Mouse (Mus musculus) midbrain, embryonic 13.5 days (tissue): ENCODE measurements around the gene Tmem50a. TPM values are rescaled to one million over a fixed set of nuclear protein-coding genes. Genes with fewer than 3 reads are reported as not detected.

ENCODE experiments used
- ATAC-seq: fragments of 200-750 bp; cut with Nextera tagmentation; 2 replicates; pipeline ENCODE4 v1.8.0; 2017; ENCODE audit warnings: mild to moderate bottlenecking, moderate TSS enrichment, moderate library complexity
- H3K27ac ChIP-seq: fragments of 300-500 bp; sonication (generic); 2 replicates; pipeline ENCODE4 v1.5.1; 2015; ENCODE audit warnings: inconsistent platforms, mild to moderate bottlenecking, moderate library complexity
- H3K27me3 ChIP-seq: fragments of 300-500 bp; sonication (generic); 2 replicates; pipeline ENCODE4 v1.6.1; 2015; ENCODE audit warnings: mild to moderate bottlenecking, inconsistent platforms
- H3K36me3 ChIP-seq: fragments of 300-500 bp; sonication (generic); 2 replicates; pipeline ENCODE4 v1.6.1; 2015; ENCODE audit warnings: mild to moderate bottlenecking, inconsistent platforms
- H3K4me1 ChIP-seq: fragments of 300-500 bp; sonication (generic); replicated peaks from 2 replicates; pipeline ENCODE4 v1.6.1; 2015; ENCODE audit warnings: inconsistent platforms
- H3K4me2 ChIP-seq: fragments of 300-500 bp; sonication (generic); replicated peaks from 2 replicates; pipeline ENCODE4 v1.6.1; 2015; ENCODE audit warnings: moderate library complexity, mild to moderate bottlenecking, inconsistent platforms
- H3K4me3 ChIP-seq: fragments of 300-500 bp; sonication (generic); replicated peaks from 2 replicates; pipeline ENCODE4 v1.5.1; 2015; ENCODE audit warnings: mild to moderate bottlenecking, inconsistent platforms
- H3K9ac ChIP-seq: fragments of 300-500 bp; sonication (generic); replicated peaks from 2 replicates; pipeline ENCODE4 v1.6.1; 2015; ENCODE audit warnings: mild to moderate bottlenecking, inconsistent platforms
- H3K9me3 ChIP-seq: fragments of 300-500 bp; sonication (generic); 2 replicates; pipeline ENCODE4 v1.6.1; 2016; ENCODE audit warnings: mild to moderate bottlenecking, inconsistent platforms
- WGBS: fragments of 180-500 bp; shearing (Covaris S2); methylation state at CpG from one replicate; pipeline ENCODE4 v1.1.7; 2015; 5-methylcytosine and 5-hydroxymethylcytosine counted together
- polyA plus RNA-seq: library from polyadenylated mRNA; unstranded; fragments of >200 nt; fragmentation: Nextera tagmentation; extraction: Ambion mirVana; gene quantifications from 2 replicates; pipeline ENCODE4 v1.2.1, GENCODE M21; 2015

Tmem50a gene
- 203 and 209 TPM in 2 replicates for polyA plus RNA-seq

DNA sequence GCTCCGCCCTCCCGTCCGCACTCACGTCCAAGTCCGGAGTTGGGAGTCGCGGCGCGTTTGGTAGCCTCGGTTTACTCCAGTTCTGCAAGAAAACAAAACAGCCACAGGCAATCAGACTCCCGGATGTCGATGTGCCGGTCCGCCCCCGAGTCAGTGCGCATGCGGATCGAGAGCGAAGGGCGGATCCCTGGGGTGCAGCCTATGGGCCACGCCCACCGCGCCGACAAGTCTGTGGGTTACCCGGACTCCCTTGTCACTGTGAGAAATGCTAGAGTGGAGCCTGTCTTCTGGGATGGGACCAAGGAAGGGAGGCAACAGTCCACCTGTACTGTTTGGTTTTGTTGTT is at the start of gene Tmem50a:
Gene Tmem50a (minus strand): TSS at position 161 of the 346 bp plus-strand sequence.
- Histone ChIP-seq H3K4me1 (peaks cover 18% of the 10 kb centered on the region), H3K9me3 (no peaks in the 10 kb centered on the region), H3K9ac (peak within 1 kb of the TSS; percentile 94), H3K36me3 (peaks cover 14% of the 10 kb centered on the region), H3K27me3 (no peaks in the 10 kb centered on the region), H3K27ac (peak within 1 kb of the TSS; percentile 87), H3K4me3 (peak within 1 kb of the TSS; percentile 94), H3K4me2 (peak within 1 kb of the TSS; percentile 75)
- WGBS, result 0% methylated on average over 25 of the region's 25 CpGs
- peak; percentile 91 for ATAC-seq

DNA sequence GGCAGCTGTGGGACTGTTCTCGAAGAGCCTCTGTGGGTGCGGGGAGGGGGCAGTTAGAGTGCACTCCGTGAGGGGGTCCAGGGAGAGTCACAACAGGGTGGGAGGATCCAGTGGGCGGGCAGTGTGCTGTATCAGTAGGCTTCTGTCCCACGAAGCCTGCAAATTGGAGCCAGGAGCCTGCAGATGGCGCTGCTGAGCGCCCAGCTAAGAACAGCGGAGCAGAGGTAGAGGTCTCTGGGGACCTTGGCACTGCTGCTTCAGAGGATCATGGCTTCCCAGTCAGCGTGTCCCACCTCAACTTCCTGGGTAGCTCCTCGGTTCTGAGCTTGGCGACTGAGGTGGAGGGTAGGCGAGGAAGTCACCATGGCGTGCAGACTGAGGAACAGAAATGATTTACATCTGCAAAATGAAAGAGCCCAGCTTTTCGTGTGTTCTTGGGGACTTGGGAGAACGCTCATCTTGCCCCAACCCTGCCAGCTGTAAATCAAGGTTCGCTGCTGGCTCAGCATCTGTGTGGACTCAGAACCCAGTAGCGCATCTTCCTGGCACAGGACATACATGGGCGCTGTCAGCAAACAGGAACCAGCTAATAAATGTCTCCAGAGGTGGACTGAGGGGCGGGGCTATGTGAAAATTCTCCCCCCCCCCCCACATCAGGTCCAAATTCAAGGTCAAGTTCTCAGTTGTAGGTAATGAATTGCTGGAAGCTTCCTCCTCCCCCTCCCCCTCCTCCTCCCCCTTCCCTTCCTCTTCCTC is 48.4 kb upstream of the Tmem50a start:
- peak overlapping the region; percentile 5; the same call in 1 of the 2 replicates for H3K4me2 ChIP-seq
- no peak for ATAC-seq
- WGBS, result 29% methylated on average over 19 of the region's 19 CpGs

DNA sequence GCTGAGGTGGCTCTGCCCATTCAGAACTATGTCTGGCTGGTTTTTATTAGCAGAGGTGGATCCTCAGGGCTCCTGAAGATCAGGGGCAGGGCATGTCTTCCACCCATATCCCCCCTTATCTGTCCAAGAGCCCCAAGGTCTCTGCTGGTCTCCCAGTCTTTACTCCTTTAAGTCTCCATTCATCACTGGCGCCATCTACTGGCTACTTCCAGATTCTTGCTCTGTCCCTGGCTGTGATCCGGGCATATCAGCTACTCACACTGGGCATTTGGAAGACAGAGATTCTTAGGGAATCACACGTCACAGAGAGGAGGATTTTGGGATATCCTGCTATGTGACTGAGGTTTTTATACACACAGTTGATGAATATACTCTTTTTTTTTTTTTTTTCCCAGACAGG is 41.5 kb upstream of the Tmem50a start:
- peaks cover 4% of the 10 kb centered on the region for H3K27me3 ChIP-seq
- H3K4me1 ChIP-seq, result peaks cover 11% of the 10 kb centered on the region
- WGBS, result 14% methylated on average over 3 of the region's 3 CpGs
- H3K36me3 ChIP-seq, result no peaks in the 10 kb centered on the region
- H3K9ac ChIP-seq, result no peak overlapping the region
- H3K9me3 ChIP-seq, result no peaks in the 10 kb centered on the region
- no peak overlapping the region for H3K27ac ChIP-seq
- no peak overlapping the region for H3K4me2 ChIP-seq
- no peak overlapping the region for H3K4me3 ChIP-seq
- ATAC-seq, result no peak

More for the DNA sequence above, 48.4 kb upstream of the Tmem50a start:
- Histone ChIP-seq H3K27ac (no peak overlapping the region), H3K27me3 (no peaks in the 10 kb centered on the region; the same call in 1 of the 2 replicates), H3K4me1 (no peaks in the 10 kb centered on the region), H3K9me3 (no peaks in the 10 kb centered on the region), H3K36me3 (no peaks in the 10 kb centered on the region), H3K4me3 (no peak overlapping the region), H3K9ac (no peak overlapping the region)

DNA sequence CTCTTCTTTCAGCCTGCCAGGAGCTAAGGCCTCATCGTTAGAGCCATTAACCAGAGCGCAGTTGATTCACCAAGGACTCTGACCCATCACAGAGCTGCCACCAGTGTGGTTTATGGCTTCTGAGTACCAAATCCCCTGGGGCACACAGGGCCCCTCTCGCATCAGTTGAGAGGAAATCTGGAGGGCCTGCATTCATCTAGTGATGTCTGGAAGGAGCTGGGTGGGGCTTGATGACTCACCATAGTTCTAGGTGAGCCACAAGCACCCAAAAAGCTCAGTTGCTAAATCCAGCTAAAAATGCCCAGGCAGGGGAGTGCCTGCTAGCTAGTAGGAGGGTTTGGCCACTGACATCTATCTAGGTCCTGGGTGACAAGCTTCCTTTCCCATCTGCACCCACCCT is 41.0 kb upstream of the Tmem50a start:
- H3K36me3 ChIP-seq, result no peaks in the 10 kb centered on the region
- WGBS, result 79% methylated on average over 3 of the region's 3 CpGs
- peaks cover 11% of the 10 kb centered on the region for H3K4me1 ChIP-seq
- no peak overlapping the region for H3K27ac ChIP-seq
- H3K4me3 ChIP-seq, result no peak overlapping the region
- no peaks in the 10 kb centered on the region for H3K9me3 ChIP-seq
- no peak overlapping the region for H3K4me2 ChIP-seq
- peaks cover 4% of the 10 kb centered on the region for H3K27me3 ChIP-seq
- ATAC-seq, result no peak
- no peak overlapping the region for H3K9ac ChIP-seq

DNA sequence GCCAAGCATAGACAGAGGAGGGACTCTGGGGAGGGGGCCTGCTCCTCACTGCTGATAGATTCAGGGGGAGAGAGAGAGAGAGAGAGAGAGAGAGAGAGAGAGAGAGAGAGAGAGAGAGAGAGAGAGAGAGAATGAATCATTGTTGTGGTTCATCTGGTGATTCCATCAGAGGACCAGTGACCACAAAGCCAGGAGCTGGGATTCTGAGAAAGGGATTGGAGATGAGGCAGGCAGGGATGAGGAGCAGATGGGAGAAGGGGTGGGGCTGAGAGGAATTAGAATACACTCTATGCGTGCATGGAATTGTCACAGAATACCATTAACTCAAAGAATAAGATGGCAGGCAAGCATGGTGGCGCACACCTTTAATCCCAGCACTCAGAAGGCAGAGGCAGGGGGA is 40.4 kb upstream of the Tmem50a start:
- H3K9me3 ChIP-seq, result no peaks in the 10 kb centered on the region
- WGBS, result 84% methylated on average over 2 of the region's 2 CpGs

DNA sequence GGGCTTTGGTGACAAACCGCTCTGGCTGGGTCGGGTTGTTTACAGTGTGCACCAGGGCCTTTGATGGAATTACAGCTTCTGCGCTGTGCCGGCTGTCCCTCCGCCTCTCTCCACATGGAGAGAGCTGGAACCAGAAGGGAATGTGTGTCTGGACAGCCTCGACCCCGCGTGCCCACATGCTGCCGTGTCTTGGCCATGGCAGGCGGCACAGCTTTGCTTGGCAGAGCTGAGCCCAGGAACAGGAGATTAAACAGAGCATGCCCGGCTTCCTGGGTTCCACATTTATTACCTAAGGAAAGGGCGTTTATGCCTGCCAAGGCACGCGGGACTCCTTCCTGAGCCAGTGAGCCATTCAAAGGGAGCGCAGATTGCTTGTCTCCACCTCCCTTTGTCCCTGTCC is 39.6 kb upstream of the Tmem50a start:
- H3K9me3 ChIP-seq, result no peaks in the 10 kb centered on the region
- H3K9ac ChIP-seq, result no peak overlapping the region
- H3K4me3 ChIP-seq, result no peak overlapping the region
- peaks cover 4% of the 10 kb centered on the region; the same call in 1 of the 2 replicates for H3K27me3 ChIP-seq
- H3K4me2 ChIP-seq, result 0 out of 2 replicates have a peak overlapping the region, but pooled peaks have one; percentile 1
- WGBS, result 30% methylated on average over 15 of the region's 15 CpGs
- no peak for ATAC-seq
- peaks cover 17% of the 10 kb centered on the region for H3K4me1 ChIP-seq
- H3K27ac ChIP-seq, result no peak overlapping the region
- H3K36me3 ChIP-seq, result no peaks in the 10 kb centered on the region

More for the DNA sequence above, 40.4 kb upstream of the Tmem50a start:
- H3K4me3 ChIP-seq, result no peak overlapping the region
- H3K4me2 ChIP-seq, result no peak overlapping the region
- H3K4me1 ChIP-seq, result peaks cover 17% of the 10 kb centered on the region
- H3K27ac ChIP-seq, result no peak overlapping the region
- ATAC-seq, result no peak
- H3K36me3 ChIP-seq, result no peaks in the 10 kb centered on the region
- no peak overlapping the region for H3K9ac ChIP-seq
- H3K27me3 ChIP-seq, result peaks cover 4% of the 10 kb centered on the region

DNA sequence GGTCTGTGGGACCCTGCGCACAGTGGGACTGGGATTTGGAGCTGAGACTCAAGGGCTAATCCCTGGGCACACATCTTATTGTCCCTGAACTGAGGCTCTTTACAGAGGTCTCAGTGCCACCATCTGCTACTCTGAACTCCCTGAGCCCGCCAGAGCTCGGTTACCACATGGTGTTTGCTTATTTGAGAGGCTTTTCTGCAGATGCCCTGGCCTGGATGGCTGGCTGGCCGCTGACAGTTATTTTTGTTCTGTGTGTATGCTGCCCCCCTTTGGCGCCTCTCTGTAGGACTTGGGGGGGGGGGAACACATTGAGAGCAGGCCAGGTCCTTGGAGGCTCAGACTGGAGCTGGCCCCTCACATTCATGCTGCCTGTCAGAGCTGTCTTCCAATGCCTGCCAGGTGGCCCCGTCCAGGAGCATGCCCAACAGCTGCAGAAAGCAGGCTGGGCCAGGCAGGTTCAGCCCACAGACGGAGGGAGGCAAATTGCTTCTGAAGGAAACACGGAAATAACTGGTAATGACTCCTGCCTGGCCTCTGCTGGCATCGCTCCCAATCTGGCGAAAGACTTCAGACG is 35.8 kb upstream of the Tmem50a start:
- peak overlapping the region; percentile 54; the same call in 1 of the 2 replicates for H3K27ac ChIP-seq
- peak; percentile 88 for ATAC-seq
- WGBS, result 25% methylated on average over 11 of the region's 11 CpGs

DNA sequence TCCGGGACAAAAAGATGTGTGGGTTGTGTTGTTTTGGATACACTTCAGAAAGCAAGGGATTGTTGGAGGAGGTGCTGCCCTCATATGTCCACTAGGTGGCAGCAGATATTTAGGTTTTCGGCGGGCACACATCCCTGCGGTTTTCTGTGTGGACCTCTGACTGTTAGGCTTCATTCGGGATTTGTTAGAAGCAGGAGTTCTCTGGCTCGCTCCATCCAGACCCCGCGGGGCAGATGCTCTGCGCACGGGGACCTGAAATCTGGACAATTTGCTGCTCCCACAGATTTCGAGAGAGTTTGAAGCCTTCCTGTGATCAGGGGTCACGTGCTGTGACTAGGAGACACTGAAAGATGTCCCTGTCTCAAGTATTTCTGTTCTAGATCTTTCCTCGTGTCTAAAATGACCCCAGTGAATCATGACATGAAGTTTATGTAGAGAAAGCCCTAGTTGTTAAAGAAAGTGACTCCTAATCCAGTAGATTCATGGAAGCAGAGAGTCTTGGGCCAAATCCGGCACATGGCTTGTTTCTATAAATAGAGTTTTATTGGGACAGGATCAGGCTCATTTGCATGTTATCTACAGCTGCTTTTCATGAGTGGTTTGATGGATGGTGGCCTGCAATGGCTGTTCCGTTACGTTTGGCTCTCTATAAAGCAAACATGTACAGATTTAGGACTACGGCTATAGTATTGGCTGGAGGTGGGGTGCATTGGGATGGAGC is 31.4 kb upstream of the Tmem50a start:
- Histone ChIP-seq H3K4me3 (0 out of 2 replicates have a peak overlapping the region, but pooled peaks have one; percentile 15), H3K9ac (no peak overlapping the region; the same call in 1 of the 2 replicates)
- WGBS, result 16% methylated on average over 17 of the region's 17 CpGs

More for the DNA sequence above, 35.8 kb upstream of the Tmem50a start:
- Histone ChIP-seq H3K9me3 (no peaks in the 10 kb centered on the region), H3K27me3 (peaks cover 4% of the 10 kb centered on the region; the same call in 1 of the 2 replicates), H3K9ac (no peak overlapping the region), H3K4me2 (no peak overlapping the region), H3K36me3 (no peaks in the 10 kb centered on the region), H3K4me1 (peaks cover 22% of the 10 kb centered on the region), H3K4me3 (no peak overlapping the region)

DNA sequence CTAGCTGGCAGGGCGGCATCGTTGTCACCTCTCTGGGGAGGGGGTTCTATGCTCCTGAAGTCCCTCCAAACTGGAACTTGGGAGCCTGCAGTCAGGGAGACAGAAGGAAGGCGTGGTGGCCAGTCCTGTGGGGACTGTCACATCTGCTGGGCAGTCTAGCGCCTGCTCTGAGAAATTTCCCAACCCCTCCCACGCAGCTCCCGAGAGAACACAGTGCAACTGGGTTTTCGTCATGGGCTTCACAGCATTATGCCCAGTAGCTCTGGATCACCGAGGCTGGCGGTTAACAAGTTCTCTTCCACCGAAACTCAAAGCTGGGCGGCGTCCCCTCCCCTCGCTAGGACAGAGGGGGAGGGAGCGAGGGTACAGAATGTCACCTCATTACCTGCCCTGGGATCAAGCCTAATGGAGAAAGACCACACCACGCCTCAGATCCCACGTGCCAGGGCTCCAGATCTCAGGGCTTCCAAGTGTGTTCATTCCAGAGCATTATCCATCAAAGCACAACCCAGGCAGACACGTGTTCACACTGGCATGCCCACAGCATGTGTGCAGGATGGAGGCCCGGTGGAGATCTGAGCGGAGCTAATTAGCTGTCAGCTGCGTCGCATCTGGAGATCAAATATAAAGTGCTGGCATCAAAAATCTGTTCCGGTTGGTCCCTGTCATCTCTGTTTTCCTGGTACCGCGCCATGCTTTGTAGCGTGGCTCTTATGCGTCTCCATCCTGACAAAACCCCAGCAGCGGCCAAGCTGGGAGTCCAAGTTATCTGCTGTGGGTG is 29.1 kb upstream of the Tmem50a start:
- H3K27me3 ChIP-seq, result peaks cover 37% of the 10 kb centered on the region
- ATAC-seq, result 0 out of 2 replicates have a peak, but pooled peaks have one; percentile 37
- H3K36me3 ChIP-seq, result no peaks in the 10 kb centered on the region
- no peak overlapping the region for H3K27ac ChIP-seq
- H3K4me3 ChIP-seq, result no peak overlapping the region
- no peaks in the 10 kb centered on the region for H3K9me3 ChIP-seq
- WGBS, result 47% methylated on average over 27 of the region's 27 CpGs
- H3K9ac ChIP-seq, result no peak overlapping the region
- H3K4me1 ChIP-seq, result peaks cover 12% of the 10 kb centered on the region
- H3K4me2 ChIP-seq, result no peak overlapping the region

More for the DNA sequence above, 31.4 kb upstream of the Tmem50a start:
- peak overlapping the region; percentile 45 for H3K4me2 ChIP-seq
- peaks cover 31% of the 10 kb centered on the region for H3K27me3 ChIP-seq
- H3K9me3 ChIP-seq, result no peaks in the 10 kb centered on the region
- H3K4me1 ChIP-seq, result peaks cover 18% of the 10 kb centered on the region
- peak; percentile 54; the same call in 1 of the 2 replicates for ATAC-seq
- H3K36me3 ChIP-seq, result no peaks in the 10 kb centered on the region
- H3K27ac ChIP-seq, result no peak overlapping the region

DNA sequence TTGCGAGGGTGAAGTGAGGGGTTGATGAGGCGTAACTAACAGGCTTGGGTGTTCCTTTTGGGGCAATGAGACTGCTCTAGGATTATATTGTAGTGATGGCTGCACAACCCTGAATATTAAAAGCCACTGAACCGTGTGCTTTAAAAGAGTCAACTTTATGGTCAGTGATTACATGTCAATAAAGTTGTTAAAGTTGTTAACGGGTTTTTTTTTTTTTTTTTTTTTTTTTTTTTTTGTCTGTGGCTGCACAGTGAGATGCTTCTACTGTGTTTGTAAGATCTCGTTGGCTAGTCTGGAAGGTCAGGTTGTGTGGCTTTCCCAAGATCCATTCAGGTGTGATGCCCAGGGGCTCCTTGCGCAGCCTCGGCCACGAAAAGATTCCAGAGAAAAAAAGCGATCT is 25.1 kb upstream of the Tmem50a start:
- Histone ChIP-seq H3K36me3 (peaks cover 27% of the 10 kb centered on the region), H3K27me3 (peaks cover 30% of the 10 kb centered on the region), H3K27ac (no peak overlapping the region), H3K4me3 (no peak overlapping the region), H3K4me1 (peaks cover 7% of the 10 kb centered on the region; the same call in 1 of the 2 replicates), H3K4me2 (no peak overlapping the region; the same call in 1 of the 2 replicates), H3K9ac (no peak overlapping the region), H3K9me3 (no peaks in the 10 kb centered on the region)
- ATAC-seq, result no peak
- 51% methylated on average over 9 of the region's 9 CpGs for WGBS
